Mouse (Mus musculus) cerebellum, adult 2 months (tissue): ENCODE results near the gene Cbx7. TPM values are rescaled to one million over a fixed set of nuclear protein-coding genes. Genes with fewer than 3 reads are reported as not detected.
A peak's percentile ranks its signal among the peaks of the same experiment; 100 is the strongest.

Source experiments
- DNase-seq, 2 experiments: peaks; one replicate each; pipeline ENCODE4 v3.0.0; 2021
- H3K27ac ChIP-seq: fragments of 200-500 bp; 2 replicates; pipeline ENCODE4 v1.5.1; 2012; ENCODE audit warnings: low read length, control low read depth, inconsistent platforms; ENCODE audit not compliant: insufficient read depth
- H3K27me3 ChIP-seq: fragments of 200-500 bp; 2 replicates; pipeline ENCODE4 v1.6.1; 2012; ENCODE audit warnings: inconsistent platforms, mild to moderate bottlenecking, low read length, moderate library complexity; ENCODE audit not compliant: control insufficient read depth, insufficient read depth
- H3K4me1 ChIP-seq: fragments of 200-500 bp; 2 replicates; pipeline ENCODE4 v1.6.1; 2011; ENCODE audit warnings: low read length; ENCODE audit not compliant: control insufficient read depth, insufficient read depth
- H3K4me3 ChIP-seq: fragments of 200-500 bp; replicated peaks from 2 replicates; pipeline ENCODE3; 2011; ENCODE audit warnings: mild to moderate bottlenecking, low read depth, low read length, control low read depth; ENCODE audit not compliant: insufficient read depth
- CTCF ChIP-seq: fragments of 200-500 bp; IDR thresholded peaks from 2 replicates; pipeline ENCODE4 v1.5.1; 2011; ENCODE audit warnings: low read depth, mild to moderate bottlenecking, control low read depth, low read length, moderate library complexity, borderline replicate concordance; ENCODE audit not compliant: insufficient read depth
- POLR2A ChIP-seq: fragments of 200-500 bp; IDR thresholded peaks from 2 replicates; pipeline ENCODE4 v1.6.1; 2011; ENCODE audit warnings: low read length, control low read depth, borderline replicate concordance; ENCODE audit not compliant: insufficient read depth
- WGBS: fragments of 180-500 bp; shearing (Covaris S2); methylation state at CpG from one replicate; pipeline ENCODE4 v1.1.7; 2018; 5-methylcytosine and 5-hydroxymethylcytosine counted together
- polyA plus RNA-seq: library from polyadenylated mRNA; depleted of rRNA; stranded (reverse); fragments of >200 nt; gene quantifications from 2 replicates; pipeline ENCODE4 v1.2.3, GENCODE M21; 2012

The Cbx7 gene
- polyA plus RNA-seq, 1 experiment, result 89.6 TPM

- H3K4me1 ChIP-seq, result peaks cover 8% of the 10 kb centered on the region
- 88% methylated on average over 6 of the region's 6 CpGs for WGBS
- H3K4me3 ChIP-seq, result no peak overlapping the region
- no peaks in the 10 kb centered on the region for H3K27me3 ChIP-seq
- TF ChIP-seq CTCF (no peak), POLR2A (no peak)
- no peak overlapping the region for H3K27ac ChIP-seq
- no peak for DNase-seq
These were observed 19.7 kb downstream of the Cbx7 start for GRCm38 (mm10) chr15:79951226-79951625.

GRCm38 (mm10) chr15:79950250-79951025, 20.5 kb downstream of the Cbx7 start:
- DNase-seq, result peak; percentile 78 to 80
- WGBS, result 3% methylated on average over 24 of the region's 24 CpGs
- peak overlapping the region; percentile 51 for H3K4me3 ChIP-seq
- no peaks in the 10 kb centered on the region for H3K27me3 ChIP-seq
- no peak for TF ChIP-seq POLR2A
- peak; percentile 86 for TF ChIP-seq CTCF
- peak overlapping the region; percentile 51 for H3K27ac ChIP-seq
- peaks cover 8% of the 10 kb centered on the region for H3K4me1 ChIP-seq

- Histone ChIP-seq H3K27ac (no peak overlapping the region), H3K27me3 (no peaks in the 10 kb centered on the region), H3K4me3 (no peak overlapping the region), H3K4me1 (peaks cover 8% of the 10 kb centered on the region)
- no peak for TF ChIP-seq CTCF
- no peak for TF ChIP-seq POLR2A
- 60% methylated on average over 6 of the region's 6 CpGs for WGBS
- DNase-seq, result peak in 1 of 2 experiments; percentile 33
These were observed 23.2 kb downstream of the Cbx7 start for GRCm38 (mm10) chr15:79947681-79948080.

- 74% methylated on average over 9 of the region's 9 CpGs for WGBS
- peak; percentile 19; the same call in 1 of the 2 replicates for TF ChIP-seq CTCF
- TF ChIP-seq POLR2A, result no peak
- H3K4me3 ChIP-seq, result no peak overlapping the region
- no peaks in the 10 kb centered on the region for H3K27me3 ChIP-seq
- DNase-seq, result no peak
- H3K27ac ChIP-seq, result no peak overlapping the region
- H3K4me1 ChIP-seq, result peaks cover 8% of the 10 kb centered on the region
These were observed 24.1 kb downstream of the Cbx7 start for GRCm38 (mm10) chr15:79946790-79947189.

- WGBS, result 9% methylated on average over 4 of the region's 4 CpGs
- TF ChIP-seq CTCF (peak; percentile 98), POLR2A (no peak)
- no peak overlapping the region for H3K27ac ChIP-seq
- no peak overlapping the region for H3K4me3 ChIP-seq
- DNase-seq, result peak; percentile 74 to 84
- peaks cover 4% of the 10 kb centered on the region; the same call in 1 of the 2 replicates for H3K4me1 ChIP-seq
- H3K27me3 ChIP-seq, result no peaks in the 10 kb centered on the region
These were observed 24.9 kb downstream of the Cbx7 start for GRCm38 (mm10) chr15:79946022-79946421.

GRCm38 (mm10) chr15:79944948-79945347, 26.0 kb downstream of the Cbx7 start:
- no peak for DNase-seq
- H3K4me3 ChIP-seq, result no peak overlapping the region
- no peak overlapping the region for H3K27ac ChIP-seq
- no peaks in the 10 kb centered on the region for H3K27me3 ChIP-seq
- WGBS, result 86% methylated on average over 5 of the region's 5 CpGs
- TF ChIP-seq CTCF, result no peak
- no peak for TF ChIP-seq POLR2A
- H3K4me1 ChIP-seq, result no peaks in the 10 kb centered on the region

- H3K4me1 ChIP-seq, result no peaks in the 10 kb centered on the region
- no peak for DNase-seq
- TF ChIP-seq POLR2A, result no peak
- TF ChIP-seq CTCF, result no peak
- no peaks in the 10 kb centered on the region for H3K27me3 ChIP-seq
- WGBS, result 76% methylated on average over 3 of the region's 3 CpGs
- no peak overlapping the region for H3K4me3 ChIP-seq
- no peak overlapping the region for H3K27ac ChIP-seq
These were observed 27.3 kb downstream of the Cbx7 start for GRCm38 (mm10) chr15:79943584-79943983.

- 64% methylated on average over 6 of the region's 6 CpGs for WGBS
- H3K4me1 ChIP-seq, result no peaks in the 10 kb centered on the region
- no peaks in the 10 kb centered on the region for H3K27me3 ChIP-seq
- no peak overlapping the region for H3K27ac ChIP-seq
- DNase-seq, result no peak
- TF ChIP-seq CTCF (no peak), POLR2A (no peak)
- no peak overlapping the region for H3K4me3 ChIP-seq
These were observed 28.4 kb downstream of the Cbx7 start for GRCm38 (mm10) chr15:79942541-79942940.
